Mouse (Mus musculus): ENCODE results near the gene Zbed6.

DNA sequence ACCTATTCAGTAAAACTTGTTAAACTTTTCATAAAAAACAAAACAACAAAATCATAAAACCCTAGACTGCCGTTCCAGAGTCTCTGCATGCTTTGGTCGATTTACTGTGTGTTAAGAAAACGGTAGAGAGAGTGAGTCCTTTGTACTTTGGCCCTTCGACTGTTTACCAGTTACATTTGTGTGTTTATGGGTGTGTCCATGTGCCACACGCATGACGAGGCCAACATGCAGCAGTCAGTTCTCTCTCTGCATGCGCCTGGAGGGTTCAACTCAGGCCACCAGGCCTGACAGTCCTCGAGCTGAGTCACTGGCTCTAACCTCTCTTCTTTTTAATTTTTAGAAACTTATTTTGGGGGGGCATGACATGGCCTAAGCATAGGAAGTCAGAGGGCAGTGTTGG lies 42.4 kb downstream of the Zbed6 start:
- TF ChIP-seq GATA1 (IDR thresholded peaks at IDR 0.05; ENCODE audit: low read length) (no peak), TAL1 (IDR thresholded peaks at IDR 0.05; ENCODE audit: low read length) (no peak)

Measured in erythroblast, embryonic 14.5 days (primary cell).